Mouse (Mus musculus): ENCODE data around the gene Slc48a1. TPM values are rescaled to one million over a fixed set of nuclear protein-coding genes. Genes with fewer than 3 reads are reported as not detected.
A peak's percentile ranks its signal among the peaks of the same experiment; 100 is the strongest.

Gene Slc48a1
- total RNA-seq, 2 experiments from 2014 or later, result 165 to 196 TPM

- intact Hi-C loops (cut with DNase I), result no loop called here
- no peak for DNase-seq (ENCODE audit: low spot score in 2 of 2)
Measured at GRCm38 (mm10) chr15:97816199-97816994, 38.1 kb downstream of the Slc48a1 start.

- no peak for DNase-seq (ENCODE audit: low spot score in 2 of 2)
- intact Hi-C loops (cut with DNase I), result no loop called here
Measured at GRCm38 (mm10) chr15:97819937-97820336, 41.6 kb downstream of the Slc48a1 start.

GRCm38 (mm10) chr15:97821321-97821982, 43.1 kb downstream of the Slc48a1 start:
- DNase-seq (ENCODE audit: low spot score in 2 of 2), result no peak
- intact Hi-C loops (cut with DNase I), result no loop called here

- DNase-seq (ENCODE audit: low spot score in 2 of 2), result no peak
- intact Hi-C loops (cut with DNase I), result no loop called here
Measured at GRCm38 (mm10) chr15:97821983-97822363, 43.7 kb downstream of the Slc48a1 start.

GRCm38 (mm10) chr15:97822545-97823228, 44.4 kb downstream of the Slc48a1 start:
- no peak for DNase-seq (ENCODE audit: low spot score in 2 of 2)
- intact Hi-C loops (cut with DNase I), result no loop called here

GRCm38 (mm10) chr15:97823479-97823878, 45.2 kb downstream of the Slc48a1 start:
- DNase-seq (ENCODE audit: low spot score in 2 of 2), result no peak
- intact Hi-C loops (cut with DNase I), result no loop called here

GRCm38 (mm10) chr15:97824042-97824441, 45.7 kb downstream of the Slc48a1 start:
- no peak for DNase-seq (ENCODE audit: low spot score in 2 of 2)
- intact Hi-C loops (cut with DNase I), result no loop called here

GRCm38 (mm10) chr15:97825071-97825940, 47.0 kb downstream of the Slc48a1 start:
- intact Hi-C loops (cut with DNase I), result no loop called here

GRCm38 (mm10) chr15:97825941-97826587, 47.7 kb downstream of the Slc48a1 start:
- no peak for DNase-seq (ENCODE audit: low spot score in 2 of 2)
- intact Hi-C loops (cut with DNase I), result no loop called here

More at GRCm38 (mm10) chr15:97825071-97825940, 47.0 kb downstream of the Slc48a1 start:
- peak; percentile 80 to 82 for DNase-seq (ENCODE audit: low spot score in 2 of 2)

- intact Hi-C loops (cut with DNase I), result no loop called here
- DNase-seq (ENCODE audit: low spot score in 2 of 2), result no peak
Measured at GRCm38 (mm10) chr15:97826588-97827261, 48.4 kb downstream of the Slc48a1 start.

GRCm38 (mm10) chr15:97827401-97827800, 49.1 kb downstream of the Slc48a1 start:
- DNase-seq (ENCODE audit: low spot score in 2 of 2), result no peak
- intact Hi-C loops (cut with DNase I), result no loop called here

- DNase-seq (ENCODE audit: low spot score in 2 of 2), result peak; percentile 59 to 62
- intact Hi-C loops (cut with DNase I), result no loop called here
Measured at GRCm38 (mm10) chr15:97828221-97828842, 50.0 kb downstream of the Slc48a1 start.

GRCm38 (mm10) chr15:97828901-97829338, 50.6 kb downstream of the Slc48a1 start:
- intact Hi-C loops (cut with DNase I), result no loop called here
- DNase-seq (ENCODE audit: low spot score in 2 of 2), result no peak

GRCm38 (mm10) chr15:97829432-97829831, 51.1 kb downstream of the Slc48a1 start:
- DNase-seq (ENCODE audit: low spot score in 2 of 2), result no peak
- intact Hi-C loops (cut with DNase I), result no loop called here

- intact Hi-C loops (cut with DNase I), result loop anchor here (5.0 kb wide), 1 partner anchor 43 kb away; no protein-coding TSS in a partner anchor
- DNase-seq (ENCODE audit: low spot score in 2 of 2), result no peak
Measured at GRCm38 (mm10) chr15:97830253-97830787, 52.0 kb downstream of the Slc48a1 start.

GRCm38 (mm10) chr15:97830788-97831241, 52.5 kb downstream of the Slc48a1 start:
- intact Hi-C loops (cut with DNase I), result loop anchor here (5.0 kb wide), 1 partner anchor 44 kb away; no protein-coding TSS in a partner anchor
- peak in 1 of 2 experiments; percentile 60 for DNase-seq (ENCODE audit: low spot score in 2 of 2)

- intact Hi-C loops (cut with DNase I), result loop anchor here (5.0 kb wide), 1 partner anchor 44 kb away; no protein-coding TSS in a partner anchor
- peak; percentile 70 to 74 for DNase-seq (ENCODE audit: low spot score in 2 of 2)
Measured at GRCm38 (mm10) chr15:97831242-97831986, 53.1 kb downstream of the Slc48a1 start.
